Mouse (Mus musculus) olfactory bulb, adult 2 months (tissue): ENCODE measurements around the gene Olfm2.

Source experiments
- CTCF ChIP-seq: fragments of 200-500 bp; IDR thresholded peaks from 2 replicates; pipeline ENCODE4 v1.5.1; 2012; ENCODE audit warnings: low read depth, mild to moderate bottlenecking, low read length, moderate library complexity; ENCODE audit not compliant: insufficient read depth
- POLR2A ChIP-seq: fragments of 200-500 bp; IDR thresholded peaks from 2 replicates; pipeline ENCODE4 v1.6.1; 2012; ENCODE audit warnings: mild to moderate bottlenecking, low read depth, low read length, moderate library complexity; ENCODE audit not compliant: insufficient read depth

DNA sequence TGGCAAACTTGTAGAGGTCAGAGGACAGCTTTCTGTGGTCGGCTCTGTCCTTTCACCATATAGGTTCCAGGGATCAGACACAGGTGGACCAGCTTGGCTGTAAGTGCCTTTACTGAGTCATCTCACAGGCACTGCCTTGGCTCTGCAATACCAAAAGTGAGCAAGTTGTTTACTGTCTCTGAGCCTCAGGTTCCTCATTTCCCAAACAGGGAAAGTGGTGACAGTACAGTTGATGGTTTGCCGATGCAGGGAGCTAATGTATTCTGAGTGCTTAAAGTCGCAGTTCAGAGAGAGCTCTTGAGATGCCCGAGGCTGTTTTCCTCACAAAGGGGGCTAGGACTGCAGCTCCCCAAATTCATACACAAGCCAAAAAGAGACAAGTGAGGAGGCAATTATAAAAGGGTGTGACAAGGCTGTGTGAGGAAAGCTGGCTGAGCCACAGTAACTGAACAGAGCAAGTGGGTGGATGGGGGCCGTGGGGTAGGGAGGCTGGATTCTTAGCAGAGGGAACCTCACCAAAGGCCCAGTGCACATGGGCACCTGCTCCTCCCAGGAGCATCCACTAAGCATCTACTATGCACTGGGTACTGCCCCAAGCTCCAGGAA, 49.9 kb downstream of the Olfm2 start:
- TF ChIP-seq POLR2A = no peak
- no peak for TF ChIP-seq CTCF
